Mouse (Mus musculus): ENCODE data around the gene Commd7.

DNA sequence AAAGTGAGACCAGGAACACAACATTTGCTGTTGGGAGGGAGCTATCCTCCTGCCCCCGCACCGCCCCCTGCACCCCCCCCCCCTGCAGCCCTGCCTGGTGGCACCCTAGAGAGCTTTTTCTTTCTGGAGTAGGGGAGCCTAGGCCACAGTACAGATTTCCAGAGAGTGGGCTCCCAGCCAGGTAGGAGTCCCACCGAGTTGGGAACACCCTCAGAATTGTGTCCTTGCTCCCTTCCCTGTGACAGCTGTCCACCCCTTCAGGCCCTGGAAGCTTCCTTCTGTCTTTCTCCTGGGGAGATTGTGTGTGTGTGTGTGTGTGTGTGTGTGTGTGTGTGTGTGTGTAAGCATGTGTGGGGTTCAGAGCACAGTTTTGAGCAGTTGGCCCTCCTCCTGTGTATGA, 35.6 kb downstream of the Commd7 start:
- no peak for TF ChIP-seq CTCF (IDR thresholded peaks at IDR 0.05; ENCODE audit: insufficient read depth, low read depth, low read length)
- no peak for TF ChIP-seq POLR2A (IDR thresholded peaks at IDR 0.05; ENCODE audit: insufficient read depth, low read depth, low read length)
